Mouse (Mus musculus) C2C12 (cell line): Measurements from ENCODE around the gene Lsg1. TPM values are rescaled to one million over a fixed set of nuclear protein-coding genes. Genes with fewer than 3 reads are reported as not detected.

Source experiments
- H3K27me3 ChIP-seq: one replicate; pipeline ENCODE4 v1.6.1; 2011; ENCODE audit not compliant: control insufficient read depth, insufficient read depth, insufficient read length
- H3K36me3 ChIP-seq: one replicate; pipeline ENCODE4 v1.6.1; 2011; ENCODE audit not compliant: control insufficient read depth, insufficient read depth
- H3K4me3 ChIP-seq: one replicate; pipeline ENCODE4 v1.5.1; 2011; ENCODE audit warnings: mild to moderate bottlenecking, control low read depth; ENCODE audit not compliant: poor library complexity, insufficient read depth, severe bottlenecking
- H3K79me2 ChIP-seq: one replicate; pipeline ENCODE4 v1.6.1; 2011; ENCODE audit not compliant: control insufficient read depth, insufficient read depth
- H3K79me3 ChIP-seq: one replicate; pipeline ENCODE4 v1.6.1; 2011; ENCODE audit warnings: low read depth, control low read depth
- H3ac ChIP-seq: one replicate; pipeline ENCODE3; 2011; ENCODE audit warnings: low read depth; ENCODE audit not compliant: control insufficient read depth, insufficient read length
- CEBPB ChIP-seq: IDR thresholded peaks from one replicate; pipeline ENCODE4 v1.6.1; 2011; ENCODE audit warnings: low read depth, mild to moderate bottlenecking, control low read depth, moderate library complexity
- CTCF ChIP-seq: IDR thresholded peaks from one replicate; pipeline ENCODE4 v1.5.1; 2011; ENCODE audit not compliant: control insufficient read depth, insufficient read depth, insufficient read length
- FOSL1 ChIP-seq: IDR thresholded peaks from one replicate; pipeline ENCODE4 v1.8.0; 2011; ENCODE audit warnings: mild to moderate bottlenecking, low read length; ENCODE audit not compliant: poor library complexity, insufficient read depth, severe bottlenecking
- MAX ChIP-seq: IDR thresholded peaks from one replicate; pipeline ENCODE4 v1.6.1; 2011; ENCODE audit warnings: mild to moderate bottlenecking, control low read depth
- MYOD1 ChIP-seq: IDR thresholded peaks from one replicate; pipeline ENCODE4 v1.6.1; 2011; ENCODE audit warnings: low read depth; ENCODE audit not compliant: control insufficient read depth, insufficient read length
- MYOG ChIP-seq: IDR thresholded peaks from one replicate; pipeline ENCODE4 v1.6.1; 2011; ENCODE audit not compliant: control insufficient read depth, insufficient read length; ENCODE audit errors: extremely low read depth
- USF1 ChIP-seq: IDR thresholded peaks from one replicate; pipeline ENCODE4 v1.6.1; 2011; ENCODE audit warnings: low read depth, mild to moderate bottlenecking, control low read depth, moderate library complexity
- polyA plus RNA-seq: library from polyadenylated mRNA; unstranded; fragments of >200 nt; fragmentation: generic; extraction: Trizol; gene quantifications from one replicate; pipeline ENCODE4 v1.2.1, GENCODE M21; 2012; ENCODE audit warnings: missing spikeins

Gene Lsg1
- polyA plus RNA-seq, 1 experiment: 28.8 TPM

GRCm38 (mm10) chr16:30522253-30522940 is 65.0 kb downstream of the Lsg1 start:
- Histone ChIP-seq H3K36me3 (no peaks in the 10 kb centered on the region), H3K4me3 (no peak overlapping the region), H3ac (no peak overlapping the region), H3K79me3 (no peaks in the 10 kb centered on the region), H3K27me3 (no peaks in the 10 kb centered on the region), H3K79me2 (no peaks in the 10 kb centered on the region)
- TF ChIP-seq USF1: no peak
- no peak for TF ChIP-seq MYOD1
- TF ChIP-seq CTCF: no peak
- no peak for TF ChIP-seq CEBPB
- no peak for TF ChIP-seq FOSL1
- no peak for TF ChIP-seq MYOG
- no peak for TF ChIP-seq MAX

GRCm38 (mm10) chr16:30521147-30521546 is 66.2 kb downstream of the Lsg1 start:
- TF ChIP-seq MYOG (no peak), FOSL1 (no peak), CTCF (no peak), USF1 (no peak), MAX (no peak), CEBPB (no peak)
- no peaks in the 10 kb centered on the region for H3K36me3 ChIP-seq
- H3K27me3 ChIP-seq: no peaks in the 10 kb centered on the region
- no peaks in the 10 kb centered on the region for H3K79me2 ChIP-seq
- H3K79me3 ChIP-seq: no peaks in the 10 kb centered on the region
- no peak overlapping the region for H3K4me3 ChIP-seq
- no peak overlapping the region for H3ac ChIP-seq

- H3K79me2 ChIP-seq: no peaks in the 10 kb centered on the region
- H3K79me3 ChIP-seq: no peaks in the 10 kb centered on the region
- H3K4me3 ChIP-seq: no peak overlapping the region
- TF ChIP-seq MYOD1 (no peak), FOSL1 (no peak), CTCF (no peak), MYOG (no peak), USF1 (no peak), MAX (no peak), CEBPB (no peak)
- no peaks in the 10 kb centered on the region for H3K27me3 ChIP-seq
- no peaks in the 10 kb centered on the region for H3K36me3 ChIP-seq
- H3ac ChIP-seq: no peak overlapping the region
These were observed 67.0 kb downstream of the Lsg1 start for GRCm38 (mm10) chr16:30520361-30520823.

GRCm38 (mm10) chr16:30518635-30519034 is 68.8 kb downstream of the Lsg1 start:
- Histone ChIP-seq H3K36me3 (no peaks in the 10 kb centered on the region), H3K79me2 (no peaks in the 10 kb centered on the region), H3K4me3 (no peak overlapping the region), H3K27me3 (no peaks in the 10 kb centered on the region), H3K79me3 (no peaks in the 10 kb centered on the region), H3ac (no peak overlapping the region)
- TF ChIP-seq CTCF (no peak), MYOG (no peak), FOSL1 (peak; percentile 38), CEBPB (peak; percentile 11), USF1 (no peak), MYOD1 (no peak), MAX (peak; percentile 21)

- H3K79me3 ChIP-seq: no peaks in the 10 kb centered on the region
- H3ac ChIP-seq: peak overlapping the region; percentile 31
- no peaks in the 10 kb centered on the region for H3K36me3 ChIP-seq
- no peaks in the 10 kb centered on the region for H3K27me3 ChIP-seq
- H3K4me3 ChIP-seq: no peak overlapping the region
- TF ChIP-seq USF1 (peak; percentile 6), FOSL1 (no peak), MAX (no peak), MYOD1 (peak; percentile 91), MYOG (no peak), CEBPB (no peak)
- no peaks in the 10 kb centered on the region for H3K79me2 ChIP-seq
These were observed 69.6 kb downstream of the Lsg1 start for GRCm38 (mm10) chr16:30517666-30518283.

- no peak overlapping the region for H3K4me3 ChIP-seq
- no peaks in the 10 kb centered on the region for H3K79me2 ChIP-seq
- TF ChIP-seq USF1 (no peak), MYOG (no peak), CEBPB (no peak), CTCF (no peak), MAX (no peak), MYOD1 (no peak), FOSL1 (no peak)
- no peaks in the 10 kb centered on the region for H3K79me3 ChIP-seq
- no peaks in the 10 kb centered on the region for H3K36me3 ChIP-seq
- H3ac ChIP-seq: peak overlapping the region; percentile 21
- H3K27me3 ChIP-seq: no peaks in the 10 kb centered on the region
These were observed 70.4 kb downstream of the Lsg1 start for GRCm38 (mm10) chr16:30516993-30517392.
